Mouse (Mus musculus): ENCODE measurements around the gene Araf.
"Not testable (repeated sequence)": the region's sequence is repeated elsewhere in the genome, so short reads cannot be mapped to it uniquely, and the experiment has no call there.

Araf gene

GRCm38 (mm10) chrX:20797681-20798080 is at the start of gene Araf:
Gene Araf (plus strand): TSS chrX:20797814.
- no peak for DNase-seq (ENCODE audit: low spot score)

GRCm38 (mm10) chrX:20748829-20749228 is 48.8 kb upstream of the Araf start:
- DNase-seq (ENCODE audit: low spot score), result no peak

GRCm38 (mm10) chrX:20761201-20761600 is 36.4 kb upstream of the Araf start:
- DNase-seq (ENCODE audit: low spot score), result no peak

GRCm38 (mm10) chrX:20770697-20771381 is 26.8 kb upstream of the Araf start:
- peak; percentile 71 for DNase-seq (ENCODE audit: low spot score)

GRCm38 (mm10) chrX:20771666-20772065 is 25.9 kb upstream of the Araf start:
- DNase-seq (ENCODE audit: low spot score), result no peak

- DNase-seq (ENCODE audit: low spot score), result no peak
Measured at GRCm38 (mm10) chrX:20775271-20776016, 22.2 kb upstream of the Araf start.

GRCm38 (mm10) chrX:20777619-20778018 is 20.0 kb upstream of the Araf start:
- DNase-seq (ENCODE audit: low spot score), result no peak

GRCm38 (mm10) chrX:20787309-20787708 is 10.3 kb upstream of the Araf start:
- DNase-seq (ENCODE audit: low spot score), result no peak

GRCm38 (mm10) chrX:20792417-20792816 is 5.2 kb upstream of the Araf start:
- DNase-seq (ENCODE audit: low spot score), result no peak

GRCm38 (mm10) chrX:20793230-20793629 is 4.4 kb upstream of the Araf start:
- no peak for DNase-seq (ENCODE audit: low spot score)

- DNase-seq (ENCODE audit: low spot score), result no peak
Measured at GRCm38 (mm10) chrX:20794229-20794628, 3.4 kb upstream of the Araf start.

- DNase-seq (ENCODE audit: low spot score), result peak; percentile 13
Measured at GRCm38 (mm10) chrX:20798141-20798796, 655 bp downstream of the Araf start.

GRCm38 (mm10) chrX:20798797-20799147 is 1.2 kb downstream of the Araf start:
- DNase-seq (ENCODE audit: low spot score), result no peak

GRCm38 (mm10) chrX:20801456-20801855 is 3.8 kb downstream of the Araf start:
- DNase-seq (ENCODE audit: low spot score), result no peak

- not testable (repeated sequence) for DNase-seq (ENCODE audit: low spot score)
Measured at GRCm38 (mm10) chrX:20804301-20804700, 6.7 kb downstream of the Araf start.

- DNase-seq (ENCODE audit: low spot score), result no peak
Measured at GRCm38 (mm10) chrX:20806295-20806694, 8.7 kb downstream of the Araf start.

GRCm38 (mm10) chrX:20816974-20817373 is 19.4 kb downstream of the Araf start:
- DNase-seq (ENCODE audit: low spot score), result no peak

- peak; percentile 58 for DNase-seq (ENCODE audit: low spot score)
Measured at GRCm38 (mm10) chrX:20819204-20819628, 21.6 kb downstream of the Araf start.

- no peak for DNase-seq (ENCODE audit: low spot score)
Measured at GRCm38 (mm10) chrX:20819708-20820426, 22.3 kb downstream of the Araf start.

GRCm38 (mm10) chrX:20828934-20829333 is 31.3 kb downstream of the Araf start:
- no peak for DNase-seq (ENCODE audit: low spot score)

GRCm38 (mm10) chrX:20847232-20847631 is 49.6 kb downstream of the Araf start:
- no peak for DNase-seq (ENCODE audit: low spot score)

GRCm38 (mm10) chrX:20847816-20848215 is 50.2 kb downstream of the Araf start:
- DNase-seq (ENCODE audit: low spot score), result no peak
